Mouse (Mus musculus): ENCODE measurements around the gene Abhd14b. TPM values are rescaled to one million over a fixed set of nuclear protein-coding genes. Genes with fewer than 3 reads are reported as not detected.

Gene Abhd14b
- polyA plus RNA-seq, 1 experiment from 2014 or later, result 31.2 TPM

- no peak for TF ChIP-seq CTCF (IDR thresholded peaks at IDR 0.05)
- H3K27me3 ChIP-seq, result no peaks in the 10 kb centered on the region
- no peak for ATAC-seq
- in situ Hi-C loops (cut with MboI; ENCODE audit: low pct_unique_long_range_greater_than_20kb), result no loop called here
- ChIA-PET POLR2A (interaction anchor here (1.1 to 1.4 kb wide), 2 partner anchors 24 to 26 kb away, joined by 3 to 6 read pairs; partner anchors contain the start of gene Parp3), CTCF (interaction anchor here (1.4 to 3.9 kb wide), 2 partner anchors 23 to 26 kb away, joined by 3 to 31 read pairs; partner anchors contain the start of genes Parp3 and Rrp9)
- no peak for DNase-seq (ENCODE audit: low read depth, low spot score)
Measured at GRCm38 (mm10) chr9:106450661-106451060, 3.4 kb downstream of the Abhd14b start.

GRCm38 (mm10) chr9:106451298-106451697, 4.0 kb downstream of the Abhd14b start:
- in situ Hi-C loops (cut with MboI; ENCODE audit: low pct_unique_long_range_greater_than_20kb), result no loop called here
- ChIA-PET POLR2A (interaction anchor here (1.1 to 1.4 kb wide), 2 partner anchors 23 to 25 kb away, joined by 3 to 6 read pairs; partner anchors contain the start of gene Parp3), CTCF (interaction anchor here (3.9 kb wide), 1 partner anchor 25 kb away, joined by 31 read pairs; the partner anchor contains the start of genes Parp3 and Rrp9)
- DNase-seq (ENCODE audit: low read depth, low spot score), result no peak
- no peak for ATAC-seq
- TF ChIP-seq CTCF (IDR thresholded peaks at IDR 0.05), result no peak
- no peaks in the 10 kb centered on the region for H3K27me3 ChIP-seq

GRCm38 (mm10) chr9:106451899-106452298, 4.6 kb downstream of the Abhd14b start:
- ChIA-PET POLR2A (interaction anchor here (1.4 kb wide), 1 partner anchor 23 kb away, joined by 6 read pairs; no protein-coding TSS in a partner anchor), CTCF (no interaction called here)
- TF ChIP-seq CTCF (IDR thresholded peaks at IDR 0.05), result no peak
- no peak for DNase-seq (ENCODE audit: low read depth, low spot score)
- no peak for ATAC-seq
- in situ Hi-C loops (cut with MboI; ENCODE audit: low pct_unique_long_range_greater_than_20kb), result no loop called here
- no peaks in the 10 kb centered on the region for H3K27me3 ChIP-seq

- H3K27me3 ChIP-seq, result no peaks in the 10 kb centered on the region
- ChIA-PET CTCF (no interaction called here), POLR2A (interaction anchor here (1.4 kb wide), 1 partner anchor 22 kb away, joined by 6 read pairs; no protein-coding TSS in a partner anchor)
- ATAC-seq, result no peak
- no peak for DNase-seq (ENCODE audit: low read depth, low spot score)
- no peak for TF ChIP-seq CTCF (IDR thresholded peaks at IDR 0.05)
- in situ Hi-C loops (cut with MboI; ENCODE audit: low pct_unique_long_range_greater_than_20kb), result no loop called here
Measured at GRCm38 (mm10) chr9:106452351-106452750, 5.1 kb downstream of the Abhd14b start.

- POLR2A ChIA-PET, result interaction anchor here (0.6 to 2.5 kb wide), 5 partner anchors 20 to 250 kb away, joined by 3 to 6 read pairs (median 5); partner anchors contain the start of genes Parp3, Rpl29 and Rrp9
- ATAC-seq, result no peak
- no peak for TF ChIP-seq CTCF (IDR thresholded peaks at IDR 0.05)
- CTCF ChIA-PET, result interaction anchor here (1.7 kb wide), 1 partner anchor 21 kb away, joined by 6 read pairs; no protein-coding TSS in a partner anchor
- in situ Hi-C loops (cut with MboI; ENCODE audit: low pct_unique_long_range_greater_than_20kb), result no loop called here
- no peaks in the 10 kb centered on the region for H3K27me3 ChIP-seq
- DNase-seq (ENCODE audit: low read depth, low spot score), result no peak
Measured at GRCm38 (mm10) chr9:106452821-106453220, 5.6 kb downstream of the Abhd14b start.

- ATAC-seq, result peak; percentile 57
- in situ Hi-C loops (cut with MboI; ENCODE audit: low pct_unique_long_range_greater_than_20kb), result no loop called here
- POLR2A ChIA-PET, result interaction anchor here (0.6 to 2.5 kb wide), 7 partner anchors 10 to 250 kb away, joined by 3 to 6 read pairs (median 4); partner anchors contain the start of genes Parp3, Rpl29 and Rrp9
- no peak for DNase-seq (ENCODE audit: low read depth, low spot score)
- H3K27me3 ChIP-seq, result no peaks in the 10 kb centered on the region
- CTCF ChIA-PET, result interaction anchor here (1.1 to 1.7 kb wide), 2 partner anchors 20 to 23 kb away, joined by 4 to 6 read pairs; partner anchors contain the start of gene Parp3
- no peak for TF ChIP-seq CTCF (IDR thresholded peaks at IDR 0.05)
Measured at GRCm38 (mm10) chr9:106453271-106454070, 6.2 kb downstream of the Abhd14b start, which contains the start of gene Pcbp4. Gene Pcbp4 (plus strand): TSS chr9:106453291.

GRCm38 (mm10) chr9:106454071-106454761, 7.0 kb downstream of the Abhd14b start:
- ChIA-PET CTCF (interaction anchor here (1.1 to 1.7 kb wide), 3 partner anchors 16 to 23 kb away, joined by 3 to 6 read pairs (median 4); partner anchors contain the start of gene Parp3), POLR2A (interaction anchor here (1.0 to 2.5 kb wide), 4 partner anchors 9 to 22 kb away, joined by 3 to 6 read pairs (median 4); partner anchors contain the start of genes Parp3 and Rrp9)
- no peak for ATAC-seq
- TF ChIP-seq CTCF (IDR thresholded peaks at IDR 0.05), result no peak
- DNase-seq (ENCODE audit: low read depth, low spot score), result no peak
- H3K27me3 ChIP-seq, result no peaks in the 10 kb centered on the region
- in situ Hi-C loops (cut with MboI; ENCODE audit: low pct_unique_long_range_greater_than_20kb), result no loop called here

GRCm38 (mm10) chr9:106454888-106455681, 7.8 kb downstream of the Abhd14b start:
- in situ Hi-C loops (cut with MboI; ENCODE audit: low pct_unique_long_range_greater_than_20kb), result no loop called here
- DNase-seq (ENCODE audit: low read depth, low spot score), result no peak
- TF ChIP-seq CTCF (IDR thresholded peaks at IDR 0.05), result no peak
- CTCF ChIA-PET, result interaction anchor here (1.1 to 1.2 kb wide), 2 partner anchors 15 to 22 kb away, joined by 3 to 4 read pairs; partner anchors contain the start of gene Parp3
- POLR2A ChIA-PET, result interaction anchor here (1.6 to 2.5 kb wide), 2 partner anchors 12 to 21 kb away, joined by 4 to 6 read pairs; partner anchors contain the start of genes Parp3 and Rrp9
- no peaks in the 10 kb centered on the region for H3K27me3 ChIP-seq
- no peak for ATAC-seq

GRCm38 (mm10) chr9:106456325-106457162, 9.3 kb downstream of the Abhd14b start:
- ATAC-seq (no peak), DNase-seq (ENCODE audit: low read depth, low spot score) (no peak)
- ChIA-PET CTCF (no interaction called here), POLR2A (no interaction called here)
- no peak for TF ChIP-seq CTCF (IDR thresholded peaks at IDR 0.05)
- H3K27me3 ChIP-seq, result no peaks in the 10 kb centered on the region
- in situ Hi-C loops (cut with MboI; ENCODE audit: low pct_unique_long_range_greater_than_20kb), result no loop called here
